ENCODE assay signal across 16 mouse cellular contexts in genomic region chr13:116596346-116596745, GRCm38 (mm10).
A peak's percentile ranks its signal among the peaks of the same experiment; 100 is the strongest.
DNase-seq lines count a peak whose midpoint lies in the region.
"Had no signal": no experiment of that assay in that cellular context is flagged by ENCODE, and none has a peak within 500 bp of the region (broad histone marks: within the 10 kb centered on the region; RNA-seq: fewer than 3 reads in every experiment).

No protein-coding gene starts in this region.

- intact Hi-C loops in left cerebral cortex, postnatal 4 days (cut with DNase I), result no loop called here

- DNase-seq in 416B (ENCODE audit: low read depth), result peak; percentile 58
- DNase-seq in Muller cell, postnatal 12 days (ENCODE audit: inconsistent ontology term), result peak; percentile 77
- peak; percentile 4 for DNase-seq in fibroblast of lung, adult 2 months (ENCODE audit: low read depth)
- DNase-seq in thymus, postnatal 10 days (ENCODE audit: low spot score in 2 of 2), result no peak
- no peak for DNase-seq in left cerebral cortex, postnatal 4 days
- DNase-seq in urinary bladder, postnatal 10 days (ENCODE audit: low spot score), result no peak
- DNase-seq: adrenal gland, adult 2 months; adrenal gland, postnatal 10 days; adrenal gland, postnatal 25 days; cerebellum, adult 11 months; cerebellum, adult 18-20 months; cerebellum, adult 8-10 months; cerebellum, adult 9-11 months; cerebellum, postnatal 14 days; cerebellum, postnatal 36 days; embryo, embryonic 11 days had no signal

Comparison
In these comparisons a context has a peak if more than half of its experiments do, and no peak if none do; other contexts are left out.
1. DNase-seq: peak in 416B (single experiment), Muller cell, postnatal 12 days (single experiment) and fibroblast of lung, adult 2 months (single experiment); none in thymus, postnatal 10 days (0 of 2), left cerebral cortex, postnatal 4 days (single experiment) and urinary bladder, postnatal 10 days (single experiment).